Mouse (Mus musculus) CD4-positive helper T cell, adult 2 months (primary cell): Measurements from ENCODE around the gene Zfp575.

ENCODE experiments used
- DNase-seq: peaks from one replicate; pipeline ENCODE4 v3.0.0-alpha.2; 2012; ENCODE audit warnings: low read depth, missing footprints, low spot score

The Zfp575 gene

GRCm38 (mm10) chr7:24564607-24565265 is 22.7 kb downstream of the Zfp575 start:
- peak; percentile 75 for DNase-seq

GRCm38 (mm10) chr7:24563837-24564206 is 23.6 kb downstream of the Zfp575 start:
- DNase-seq, result no peak

GRCm38 (mm10) chr7:24563191-24563836 is 24.1 kb downstream of the Zfp575 start:
- no peak for DNase-seq

- DNase-seq, result no peak
Observed at GRCm38 (mm10) chr7:24561450-24561849, 26.0 kb downstream of the Zfp575 start.

- no peak for DNase-seq
Observed at GRCm38 (mm10) chr7:24555786-24556185, 31.7 kb downstream of the Zfp575 start.

- no peak for DNase-seq
Observed at GRCm38 (mm10) chr7:24551985-24552759, 35.3 kb downstream of the Zfp575 start.

- no peak for DNase-seq
Observed at GRCm38 (mm10) chr7:24547534-24548036, 39.9 kb downstream of the Zfp575 start.

- DNase-seq, result peak; percentile 97
Observed at GRCm38 (mm10) chr7:24546634-24547389, 40.6 kb downstream of the Zfp575 start.

- DNase-seq, result peak; percentile 22
Observed at GRCm38 (mm10) chr7:24546068-24546614, 41.3 kb downstream of the Zfp575 start, which contains the start of the genes Pinlyp and Xrcc1. Gene Pinlyp, minus strand, starts transcription at chr7:24546118. Gene Xrcc1, plus strand, starts transcription at chr7:24546289.

GRCm38 (mm10) chr7:24544506-24544905 is 42.9 kb downstream of the Zfp575 start:
- peak; percentile 29 for DNase-seq

- DNase-seq, result no peak
Observed at GRCm38 (mm10) chr7:24539686-24540085, 47.8 kb downstream of the Zfp575 start.

GRCm38 (mm10) chr7:24538701-24539100 is 48.7 kb downstream of the Zfp575 start:
- no peak for DNase-seq

- no peak for DNase-seq
Observed at GRCm38 (mm10) chr7:24538154-24538553, 49.3 kb downstream of the Zfp575 start.

- no peak for DNase-seq
Observed at GRCm38 (mm10) chr7:24537591-24537990, 49.9 kb downstream of the Zfp575 start.

- DNase-seq, result no peak
Observed at GRCm38 (mm10) chr7:24537081-24537480, 50.4 kb downstream of the Zfp575 start.

GRCm38 (mm10) chr7:24534301-24534700 is 53.1 kb downstream of the Zfp575 start:
- DNase-seq, result no peak
